Mouse (Mus musculus): ENCODE measurements around the gene Mzt1.
A peak's percentile ranks its signal among the peaks of the same experiment; 100 is the strongest.
"Not testable (repeated sequence)": the region's sequence is repeated elsewhere in the genome, so short reads cannot be mapped to it uniquely, and the experiment has no call there.

Mzt1 gene

DNA sequence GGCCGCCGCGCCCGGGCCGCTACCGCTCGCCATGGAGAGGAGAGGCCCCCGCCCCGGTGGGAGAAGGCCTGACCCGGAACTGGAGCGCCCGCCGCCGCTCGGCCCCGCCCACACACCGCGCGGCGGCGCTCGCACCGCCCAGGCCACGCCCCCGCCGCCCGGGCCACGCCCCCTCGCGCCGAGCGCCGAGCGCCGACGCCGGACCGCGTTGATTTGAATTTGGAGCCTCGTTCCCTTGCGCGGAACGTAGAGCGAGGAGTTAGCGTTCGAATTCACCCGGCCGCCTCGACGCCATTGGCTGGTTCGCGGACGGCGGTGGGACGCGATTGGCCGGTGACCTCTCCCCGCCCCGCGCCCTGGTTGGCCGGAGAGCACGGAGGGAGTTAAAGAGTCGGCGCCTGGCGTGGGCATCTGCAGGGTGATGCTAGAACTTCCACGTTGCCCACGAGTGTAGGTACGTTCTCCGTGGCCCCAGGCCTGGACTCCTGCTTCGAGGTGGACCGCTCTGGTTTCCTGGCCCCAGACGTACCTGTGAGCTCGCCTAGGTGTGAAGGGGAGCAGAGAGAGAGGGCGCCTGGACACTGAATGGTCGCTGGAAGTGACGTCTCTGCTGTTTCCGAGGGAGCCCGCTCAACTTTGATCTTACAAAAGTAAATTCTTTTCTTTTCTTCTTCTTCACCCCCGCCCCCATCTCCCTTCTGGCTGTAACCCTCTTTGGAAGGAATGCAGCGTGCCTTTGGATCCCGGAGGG lies at the start of gene Mzt1, which contains the start of gene Bora:
Gene Mzt1, minus strand, starts transcription at position 104 of the 751 bp plus-strand sequence.
Gene Bora, plus strand, starts transcription at position 192 of the 751 bp plus-strand sequence.
- peak; percentile 90 for DNase-seq

- no peak for DNase-seq
These were observed 43.0 kb upstream of the Mzt1 start for GRCm38 (mm10) chr14:99088947-99089346.

GRCm38 (mm10) chr14:99071146-99071545 lies 25.2 kb upstream of the Mzt1 start:
- DNase-seq, result no peak

- DNase-seq, result no peak
These were observed 17.2 kb upstream of the Mzt1 start for GRCm38 (mm10) chr14:99063091-99063490.

DNA sequence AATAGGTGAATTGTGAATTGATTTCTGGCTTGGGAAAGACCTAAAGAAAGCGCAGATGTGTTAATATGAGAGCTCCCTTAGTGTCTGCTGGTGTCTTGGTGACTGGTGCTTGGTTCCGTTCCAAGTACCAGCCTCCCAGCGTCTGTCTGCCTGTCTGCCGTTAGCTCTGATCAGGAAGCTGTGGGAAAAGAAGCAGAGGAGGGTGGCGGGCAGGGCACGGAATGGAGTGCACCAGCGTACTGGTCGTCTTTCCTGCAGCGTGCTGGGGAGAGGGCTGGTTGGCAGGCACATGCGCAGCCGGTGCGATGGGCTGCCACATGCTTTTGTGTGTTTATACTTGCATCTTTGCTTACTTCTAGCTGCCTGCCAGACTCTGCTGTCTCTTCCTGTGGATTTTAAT lies 14.7 kb upstream of the Mzt1 start:
- peak; percentile 62 for DNase-seq

- no peak for DNase-seq
These were observed 13.1 kb upstream of the Mzt1 start for GRCm38 (mm10) chr14:99058959-99059586.

- no peak for DNase-seq
These were observed 848 bp upstream of the Mzt1 start for GRCm38 (mm10) chr14:99046782-99047181.

DNA sequence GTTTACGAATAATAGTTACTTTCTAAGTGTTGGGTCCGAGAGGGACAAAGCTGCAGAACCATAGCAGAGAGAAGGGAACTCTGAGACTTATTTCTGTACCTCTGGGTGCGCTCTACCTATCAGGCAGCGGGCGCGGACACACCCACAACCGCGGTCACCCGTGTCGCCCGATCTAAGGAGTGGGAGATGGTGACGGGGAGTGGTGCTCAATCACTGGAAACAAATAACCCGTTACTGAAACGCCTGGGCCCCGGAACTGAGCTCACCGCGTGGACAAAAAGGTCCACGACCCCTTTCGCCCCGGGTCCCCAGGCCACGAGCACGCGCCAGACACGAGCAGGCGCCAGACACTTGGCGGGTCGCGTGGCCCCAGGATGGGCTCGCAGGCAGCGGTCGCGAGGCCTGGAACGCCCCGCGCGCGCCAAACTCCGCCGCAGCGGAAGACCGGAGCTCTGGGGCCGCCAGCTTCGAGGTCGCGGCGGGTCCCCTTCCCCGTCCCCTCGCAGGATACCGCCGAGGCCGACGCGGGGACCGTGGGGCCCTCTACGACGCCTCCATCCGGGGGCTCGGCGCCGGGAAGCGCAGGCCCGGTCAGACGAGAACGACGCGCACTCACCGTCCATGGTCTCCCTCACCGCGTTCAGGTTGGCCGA lies 430 bp downstream of the Mzt1 start:
- DNase-seq, result peak; percentile 17

DNA sequence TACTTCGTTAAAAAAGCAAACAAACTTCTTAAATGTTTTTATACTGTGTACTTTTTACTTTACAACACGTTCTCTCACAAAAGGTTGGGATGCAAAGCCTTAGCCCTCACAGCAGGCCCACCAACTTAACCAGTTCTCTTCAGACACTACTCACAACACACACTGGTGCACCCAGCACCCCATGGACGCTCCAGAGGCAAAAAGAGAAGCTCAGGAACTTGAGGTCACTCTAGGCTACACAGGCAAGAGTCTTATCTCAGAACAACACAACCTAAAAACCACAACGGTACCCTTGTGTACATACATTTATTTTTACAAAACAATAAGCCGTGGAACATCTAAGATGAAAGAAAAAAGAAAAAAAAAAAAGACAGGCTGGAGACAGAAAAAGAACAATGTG lies 1.2 kb downstream of the Mzt1 start:
- DNase-seq, result no peak

DNA sequence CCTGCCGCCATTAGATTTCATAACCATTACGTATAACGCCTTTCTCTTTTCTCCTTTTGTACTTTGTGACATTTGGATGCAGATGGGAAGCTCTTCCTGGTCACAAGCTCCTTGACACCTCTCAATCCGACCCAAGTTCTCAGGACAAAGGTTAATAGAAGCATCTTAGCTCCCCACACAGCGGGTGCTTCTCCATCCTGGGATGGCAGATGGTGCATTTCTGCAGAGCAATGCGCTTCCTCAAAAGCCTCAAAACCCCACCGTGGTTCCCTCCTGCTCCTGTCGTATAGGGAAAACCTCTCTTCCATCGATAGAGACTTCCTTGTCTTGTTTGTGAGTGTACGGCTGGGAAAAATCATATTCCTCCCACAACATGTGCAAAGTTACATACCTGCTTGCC lies 1.8 kb downstream of the Mzt1 start:
- DNase-seq, result no peak

DNA sequence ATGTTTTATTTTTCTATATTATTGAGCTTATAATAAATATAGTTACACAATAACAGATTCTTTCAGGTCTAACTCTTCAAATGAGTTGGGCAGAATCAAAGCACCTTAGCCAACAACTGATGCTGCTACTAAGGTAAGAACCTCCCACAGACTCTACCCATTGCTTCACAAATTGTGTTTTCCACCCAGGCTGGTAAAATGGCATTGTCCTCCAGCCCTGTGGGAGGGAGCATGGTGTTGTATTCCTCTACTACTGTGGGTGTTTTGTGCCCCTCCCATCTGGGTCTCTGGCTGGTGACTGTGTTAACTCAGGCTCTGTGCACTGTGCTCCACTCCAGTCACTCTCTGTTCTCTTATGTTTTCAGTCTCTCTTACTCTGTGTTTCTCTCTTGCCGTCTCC lies 2.4 kb downstream of the Mzt1 start:
- DNase-seq, result peak; percentile 37

- no peak for DNase-seq
These were observed 4.5 kb downstream of the Mzt1 start for GRCm38 (mm10) chr14:99041416-99041815.

DNA sequence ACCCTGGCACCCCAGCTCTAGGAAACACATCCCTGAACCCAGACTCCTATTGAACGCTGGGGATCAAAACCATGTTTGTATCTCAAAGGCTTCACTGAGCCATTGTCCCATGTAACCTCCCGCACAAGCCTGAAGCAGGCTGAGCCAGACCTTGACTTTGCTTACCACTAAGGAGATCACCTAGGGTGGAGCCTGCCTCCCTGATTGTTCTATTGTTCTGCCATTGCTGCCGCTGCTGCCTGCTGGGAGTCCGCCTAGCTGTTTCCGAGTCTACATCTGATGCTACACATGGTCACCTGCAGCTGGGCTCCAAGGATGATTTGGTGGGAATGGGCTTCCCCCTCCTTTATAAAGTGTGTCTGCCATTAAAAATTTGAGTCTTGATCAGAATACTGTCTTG lies 6.6 kb downstream of the Mzt1 start:
- DNase-seq, result not testable (repeated sequence)

DNA sequence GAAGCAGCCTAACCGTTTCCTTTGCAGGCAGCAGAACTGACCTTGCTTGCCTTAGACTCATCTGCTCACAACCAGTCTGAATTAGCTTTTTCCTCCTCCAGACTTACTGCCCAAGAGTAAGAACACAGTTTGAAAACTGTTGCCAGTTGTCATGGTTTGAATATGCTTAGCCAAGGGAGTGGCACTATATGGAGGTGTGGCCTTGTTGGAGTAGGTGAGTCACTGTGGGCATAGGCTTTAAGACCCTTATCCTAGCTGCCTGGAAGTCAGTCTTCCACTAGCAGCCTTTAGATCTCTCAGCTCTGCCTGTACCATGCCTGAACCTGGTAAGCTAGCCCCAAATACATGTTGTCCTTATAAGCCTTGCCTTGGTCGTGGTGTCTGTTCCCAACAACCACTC lies 8.2 kb downstream of the Mzt1 start:
- no peak for DNase-seq

- no peak for DNase-seq
These were observed 9.9 kb downstream of the Mzt1 start for GRCm38 (mm10) chr14:99036039-99036438.

DNA sequence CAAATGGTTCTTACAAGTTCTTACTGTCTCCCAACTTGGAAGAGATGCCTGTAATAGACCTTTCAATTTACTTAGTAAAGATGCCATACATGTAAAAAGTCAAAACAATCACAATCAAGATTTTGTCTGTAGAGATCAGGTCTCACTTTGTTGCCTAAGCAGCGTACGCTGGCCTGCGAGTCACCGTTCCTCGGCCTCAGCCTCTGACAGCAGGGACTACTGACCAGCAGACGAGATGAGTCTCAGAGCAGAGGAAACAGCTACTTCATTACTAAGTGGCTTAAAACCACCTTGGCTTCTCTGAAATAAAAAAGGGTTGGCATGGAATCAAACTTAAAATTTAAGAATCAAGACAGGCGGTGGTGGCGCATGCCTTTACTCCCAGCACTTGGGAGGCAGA lies 11.1 kb downstream of the Mzt1 start:
- not testable (repeated sequence) for DNase-seq

GRCm38 (mm10) chr14:99032596-99032995 lies 13.3 kb downstream of the Mzt1 start:
- DNase-seq, result no peak

DNA sequence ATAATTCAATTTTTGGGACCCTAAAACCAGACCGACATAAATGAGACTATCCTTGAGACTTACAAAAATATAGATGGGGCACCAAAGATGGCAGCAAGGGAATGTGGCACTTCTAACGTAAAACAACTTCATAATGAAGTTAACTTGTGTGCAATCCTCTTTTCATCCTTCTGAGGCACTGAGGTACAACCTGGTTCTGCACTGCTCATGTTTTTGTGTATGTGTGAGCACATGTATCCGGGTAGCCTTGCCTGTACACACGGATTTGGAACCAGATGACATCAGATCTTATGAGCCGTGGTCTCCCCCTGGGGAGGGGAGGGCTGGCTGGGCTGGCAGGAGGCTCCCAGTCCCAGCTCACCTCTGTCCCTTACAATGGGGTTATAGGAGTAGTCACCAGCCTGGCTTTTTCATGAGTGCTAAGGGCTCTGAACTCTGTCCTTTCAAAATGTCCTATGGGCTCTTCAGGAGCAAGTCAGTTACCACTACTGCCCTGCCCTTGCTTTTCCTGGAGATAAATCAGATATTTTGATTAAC lies 14.5 kb downstream of the Mzt1 start:
- no peak for DNase-seq

GRCm38 (mm10) chr14:99029987-99030386 lies 15.9 kb downstream of the Mzt1 start:
- no peak for DNase-seq

GRCm38 (mm10) chr14:99022346-99023086 lies 23.4 kb downstream of the Mzt1 start:
- no peak for DNase-seq

DNA sequence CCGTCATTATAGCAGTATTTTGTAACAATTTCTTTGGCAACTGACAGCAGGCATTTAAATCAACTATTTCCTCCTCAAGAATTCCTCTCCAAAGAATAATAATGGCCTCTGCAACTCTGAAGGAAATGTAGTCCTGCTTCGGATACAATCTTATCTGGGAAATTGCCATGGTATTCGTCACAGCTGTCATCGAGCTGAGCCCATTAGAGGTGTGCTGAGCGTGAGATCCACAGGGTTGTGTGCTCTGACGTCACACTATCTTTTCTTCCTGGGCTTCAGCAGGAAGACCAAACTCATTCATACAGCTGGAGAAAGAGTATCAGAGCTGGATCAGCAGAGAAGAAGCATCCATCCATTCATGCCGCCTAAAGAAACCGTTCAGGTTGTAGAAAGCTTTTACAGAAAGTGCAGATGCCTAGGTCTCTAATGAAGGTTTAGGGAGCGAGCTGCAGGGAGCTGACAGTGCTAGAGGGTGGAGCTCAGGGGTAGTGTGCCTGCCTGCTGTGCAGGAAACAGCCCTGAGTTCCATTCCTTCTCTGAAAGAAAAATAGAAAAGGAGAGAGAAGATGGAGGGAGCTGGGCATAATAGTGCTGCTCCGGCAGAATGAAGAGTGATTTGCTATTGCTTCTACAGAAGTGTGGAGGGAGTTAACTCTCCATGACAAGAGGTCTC lies 26.7 kb downstream of the Mzt1 start:
- no peak for DNase-seq

GRCm38 (mm10) chr14:99018691-99019090 lies 27.2 kb downstream of the Mzt1 start:
- no peak for DNase-seq
